Mouse (Mus musculus): Measurements from ENCODE around the gene Ets1. TPM values are rescaled to one million over a fixed set of nuclear protein-coding genes. Genes with fewer than 3 reads are reported as not detected.

The Ets1 gene
- polyA plus RNA-seq, 1 experiment from 2014 or later, result 41.3 TPM

- no peak overlapping the region for H3K9ac ChIP-seq
- H3K4me1 ChIP-seq, result peaks cover 4% of the 10 kb centered on the region; the same call in 1 of the 2 replicates
- no peak overlapping the region for H3K4me3 ChIP-seq (replicated peaks)
- no peaks in the 10 kb centered on the region for H3K9me3 ChIP-seq
- 64% methylated on average over 2 of the region's 2 CpGs for WGBS
- no peaks in the 10 kb centered on the region for H3K36me3 ChIP-seq
- no peak overlapping the region for H3K27ac ChIP-seq
- no peaks in the 10 kb centered on the region for H3K27me3 ChIP-seq (replicated peaks)
- ATAC-seq (ENCODE audit: insufficient read depth, low FRiP score, low read depth), result no peak
- no peak overlapping the region for H3K4me2 ChIP-seq
Observed at GRCm38 (mm10) chr9:32692944-32693343, 56.9 kb downstream of the Ets1 start.

GRCm38 (mm10) chr9:32693411-32693810 is 57.4 kb downstream of the Ets1 start:
- WGBS, result 77% methylated on average over 3 of the region's 3 CpGs
- H3K4me3 ChIP-seq (replicated peaks), result no peak overlapping the region

GRCm38 (mm10) chr9:32694111-32694824 is 58.2 kb downstream of the Ets1 start:
- Histone ChIP-seq H3K4me3 (replicated peaks) (no peak overlapping the region), H3K36me3 (no peaks in the 10 kb centered on the region), H3K9me3 (no peaks in the 10 kb centered on the region), H3K27ac (no peak overlapping the region), H3K27me3 (replicated peaks) (no peaks in the 10 kb centered on the region), H3K9ac (no peak overlapping the region), H3K4me1 (peaks cover 4% of the 10 kb centered on the region; the same call in 1 of the 2 replicates), H3K4me2 (no peak overlapping the region)
- no peak for ATAC-seq (ENCODE audit: insufficient read depth, low FRiP score, low read depth)
- 59% methylated on average over 12 of the region's 12 CpGs for WGBS

More at GRCm38 (mm10) chr9:32693411-32693810, 57.4 kb downstream of the Ets1 start:
- Histone ChIP-seq H3K27me3 (replicated peaks) (no peaks in the 10 kb centered on the region), H3K4me2 (no peak overlapping the region), H3K4me1 (peaks cover 4% of the 10 kb centered on the region; the same call in 1 of the 2 replicates), H3K27ac (no peak overlapping the region), H3K36me3 (no peaks in the 10 kb centered on the region), H3K9me3 (no peaks in the 10 kb centered on the region), H3K9ac (no peak overlapping the region)
- no peak for ATAC-seq (ENCODE audit: insufficient read depth, low FRiP score, low read depth)

- H3K4me3 ChIP-seq (replicated peaks), result peak overlapping the region; percentile 72
- H3K4me2 ChIP-seq, result peak overlapping the region; percentile 91
- H3K9ac ChIP-seq, result peak overlapping the region; percentile 38; the same call in 1 of the 2 replicates
- 45% methylated on average over 4 of the region's 4 CpGs for WGBS
- H3K36me3 ChIP-seq, result no peaks in the 10 kb centered on the region
- H3K9me3 ChIP-seq, result no peaks in the 10 kb centered on the region
- ATAC-seq (ENCODE audit: insufficient read depth, low FRiP score, low read depth), result no peak
- peaks cover 4% of the 10 kb centered on the region; the same call in 1 of the 2 replicates for H3K4me1 ChIP-seq
- no peak overlapping the region for H3K27ac ChIP-seq
- no peaks in the 10 kb centered on the region for H3K27me3 ChIP-seq (replicated peaks)
Observed at GRCm38 (mm10) chr9:32694916-32695490, 59.0 kb downstream of the Ets1 start.

GRCm38 (mm10) chr9:32695492-32696190 is 59.6 kb downstream of the Ets1 start:
- Histone ChIP-seq H3K27ac (peak overlapping the region; percentile 93), H3K4me1 (peaks cover 4% of the 10 kb centered on the region; the same call in 1 of the 2 replicates), H3K9ac (peak overlapping the region; percentile 55), H3K9me3 (no peaks in the 10 kb centered on the region), H3K4me3 (replicated peaks) (peak overlapping the region; percentile 72), H3K27me3 (replicated peaks) (no peaks in the 10 kb centered on the region), H3K36me3 (no peaks in the 10 kb centered on the region), H3K4me2 (peak overlapping the region; percentile 91)
- peak; percentile 99 for ATAC-seq (ENCODE audit: insufficient read depth, low FRiP score, low read depth)
- WGBS, result under 1% methylated on average over 67 of the region's 67 CpGs

- H3K9me3 ChIP-seq, result no peaks in the 10 kb centered on the region
- H3K4me3 ChIP-seq (replicated peaks), result peak overlapping the region; percentile 72
- peak overlapping the region; percentile 91 for H3K4me2 ChIP-seq
- peak; percentile 8; the same call in 1 of the 2 replicates for ATAC-seq (ENCODE audit: insufficient read depth, low FRiP score, low read depth)
- under 1% methylated on average over 13 of the region's 13 CpGs for WGBS
- H3K9ac ChIP-seq, result peak overlapping the region; percentile 55
- peaks cover 7% of the 10 kb centered on the region; the same call in 1 of the 2 replicates for H3K4me1 ChIP-seq
- no peaks in the 10 kb centered on the region for H3K36me3 ChIP-seq
- peak overlapping the region; percentile 93 for H3K27ac ChIP-seq
- no peaks in the 10 kb centered on the region for H3K27me3 ChIP-seq (replicated peaks)
Observed at GRCm38 (mm10) chr9:32696259-32696658, 60.2 kb downstream of the Ets1 start.

GRCm38 (mm10) chr9:32696717-32697116 is 60.7 kb downstream of the Ets1 start:
- ATAC-seq (ENCODE audit: insufficient read depth, low FRiP score, low read depth), result no peak
- H3K27me3 ChIP-seq (replicated peaks), result no peaks in the 10 kb centered on the region
- H3K27ac ChIP-seq, result peak overlapping the region; percentile 93

GRCm38 (mm10) chr9:32697291-32698110 is 61.5 kb downstream of the Ets1 start:
- Histone ChIP-seq H3K4me3 (replicated peaks) (peak overlapping the region; percentile 72), H3K36me3 (no peaks in the 10 kb centered on the region), H3K4me2 (peak overlapping the region; percentile 91), H3K9me3 (no peaks in the 10 kb centered on the region), H3K9ac (0 out of 2 replicates have a peak overlapping the region, but pooled peaks have one; percentile 3), H3K27ac (peak overlapping the region; percentile 93), H3K27me3 (replicated peaks) (no peaks in the 10 kb centered on the region), H3K4me1 (peaks cover 10% of the 10 kb centered on the region; the same call in 1 of the 2 replicates)
- 37% methylated on average over 9 of the region's 9 CpGs for WGBS
- ATAC-seq (ENCODE audit: insufficient read depth, low FRiP score, low read depth), result no peak

More at GRCm38 (mm10) chr9:32696717-32697116, 60.7 kb downstream of the Ets1 start:
- Histone ChIP-seq H3K9ac (no peak overlapping the region; the same call in 1 of the 2 replicates), H3K4me1 (peaks cover 10% of the 10 kb centered on the region; the same call in 1 of the 2 replicates), H3K4me2 (peak overlapping the region; percentile 91), H3K36me3 (no peaks in the 10 kb centered on the region), H3K4me3 (replicated peaks) (peak overlapping the region; percentile 72), H3K9me3 (no peaks in the 10 kb centered on the region)
- WGBS, result 14% methylated on average over 7 of the region's 7 CpGs

- Histone ChIP-seq H3K4me2 (peak overlapping the region; percentile 37), H3K27me3 (replicated peaks) (no peaks in the 10 kb centered on the region), H3K27ac (no peak overlapping the region; the same call in 1 of the 2 replicates), H3K9ac (no peak overlapping the region), H3K4me3 (replicated peaks) (peak overlapping the region; percentile 6), H3K4me1 (peaks cover 10% of the 10 kb centered on the region; the same call in 1 of the 2 replicates), H3K36me3 (no peaks in the 10 kb centered on the region), H3K9me3 (no peaks in the 10 kb centered on the region)
- no peak for ATAC-seq (ENCODE audit: insufficient read depth, low FRiP score, low read depth)
- 73% methylated on average over 4 of the region's 4 CpGs for WGBS
Observed at GRCm38 (mm10) chr9:32698766-32699165, 62.7 kb downstream of the Ets1 start.

- no peak for ATAC-seq (ENCODE audit: insufficient read depth, low FRiP score, low read depth)
- Histone ChIP-seq H3K4me2 (peak overlapping the region; percentile 37), H3K9me3 (no peaks in the 10 kb centered on the region), H3K27ac (no peak overlapping the region), H3K9ac (no peak overlapping the region), H3K27me3 (replicated peaks) (no peaks in the 10 kb centered on the region), H3K36me3 (no peaks in the 10 kb centered on the region), H3K4me3 (replicated peaks) (peak overlapping the region; percentile 6; the same call in 1 of the 2 replicates), H3K4me1 (peaks cover 12% of the 10 kb centered on the region; the same call in 1 of the 2 replicates)
- 63% methylated on average over 8 of the region's 8 CpGs for WGBS
Observed at GRCm38 (mm10) chr9:32699391-32699841, 63.4 kb downstream of the Ets1 start.
